Mouse (Mus musculus) CH12.LX (cell line): ENCODE results near the gene Zglp1.

Experiments
- CTCF ChIP-seq, 2 experiments: IDR thresholded peaks in 1 of 2; conservative IDR thresholded peaks in 1 of 2; 2 replicates each; pipeline ENCODE4 v1.5.1; 2011 to 2012; ENCODE audit warnings: low read depth in 2 of 2, low read length in 2 of 2, improper control_type of control experiment in 1 of 2, inconsistent platforms in 1 of 2, mild to moderate bottlenecking in 1 of 2, moderate library complexity in 1 of 2
- POLR2A ChIP-seq: IDR thresholded peaks from 2 replicates; pipeline ENCODE4 v1.6.1; 2011; ENCODE audit warnings: low read depth, mild to moderate bottlenecking, improper control_type of control experiment, low read length
- POLR2AphosphoS2 ChIP-seq: IDR thresholded peaks from 2 replicates; pipeline ENCODE4 v1.6.1; 2011; ENCODE audit warnings: low read depth, low read length, improper control_type of control experiment

- no peak for TF ChIP-seq CTCF (conservative IDR thresholded peaks at IDR 0.05 in 1 of 2, IDR thresholded peaks at IDR 0.05 in 1 of 2; ENCODE audit: low read depth in 2 of 2, low read length in 2 of 2)
- no peak for TF ChIP-seq POLR2AphosphoS2
- no peak for TF ChIP-seq POLR2A
Observed at GRCm38 (mm10) chr9:21105760-21106564, 39.1 kb upstream of the Zglp1 start.
